Mouse (Mus musculus): ENCODE results near the gene Ctbp1. TPM values are rescaled to one million over a fixed set of nuclear protein-coding genes. Genes with fewer than 3 reads are reported as not detected.

Ctbp1 gene
- total RNA-seq, 1 experiment, result 91.2 TPM

- DNase-seq (ENCODE audit: low read depth, low spot score), result no peak
- in situ Hi-C loops (cut with MboI; ENCODE audit: low sequenced_read_pairs in 2 of 2, unreplicated experiment in 2 of 2), result no loop called here
- Histone ChIP-seq H3K9ac (ENCODE audit: insufficient read depth, low read depth, low read length, poor library complexity, severe bottlenecking) (no peak overlapping the region), H3K36me3 (ENCODE audit: control insufficient read depth, insufficient read depth, low read length, poor library complexity, severe bottlenecking) (no peaks in the 10 kb centered on the region), H3K27ac (ENCODE audit: insufficient read depth, low read depth, low read length, poor library complexity, severe bottlenecking) (no peak overlapping the region), H3K4me1 (ENCODE audit: control insufficient read depth in 2 of 2, insufficient read depth in 2 of 2, low read length in 2 of 2, poor library complexity in 1 of 2) (no peaks in the 10 kb centered on the region), H3K4me3 (ENCODE audit: insufficient read depth in 1 of 2, low read depth in 1 of 2, low read length in 2 of 2, poor library complexity in 1 of 2, severe bottlenecking in 1 of 2) (no peak overlapping the region), H3K9me3 (ENCODE audit: control insufficient read depth, insufficient read depth, low read depth, low read length) (no peaks in the 10 kb centered on the region)
- TF ChIP-seq ZC3H11A (IDR thresholded peaks at IDR 0.05; ENCODE audit: borderline replicate concordance, low read depth, low read length) (no peak), HCFC1 (IDR thresholded peaks at IDR 0.05; ENCODE audit: borderline replicate concordance, insufficient read depth, low read length) (no peak), CHD2 (IDR thresholded peaks at IDR 0.05; ENCODE audit: low read depth, low read length) (no peak), MAFK (IDR thresholded peaks at IDR 0.05; ENCODE audit: insufficient read depth, low read depth, low read length) (no peak), ZNF384 (IDR thresholded peaks at IDR 0.05; ENCODE audit: low read depth, low read length) (no peak)
Measured at GRCm38 (mm10) chr5:33204284-33204683, 70.5 kb downstream of the Ctbp1 start.

- TF ChIP-seq CHD2 (IDR thresholded peaks at IDR 0.05; ENCODE audit: low read depth, low read length), result no peak
- no peak for TF ChIP-seq HCFC1 (IDR thresholded peaks at IDR 0.05; ENCODE audit: borderline replicate concordance, insufficient read depth, low read length)
- peak; percentile 79; the same call in 1 of the 2 replicates for TF ChIP-seq ZC3H11A (IDR thresholded peaks at IDR 0.05; ENCODE audit: borderline replicate concordance, low read depth, low read length)
- TF ChIP-seq ZNF384 (IDR thresholded peaks at IDR 0.05; ENCODE audit: low read depth, low read length), result no peak
- Histone ChIP-seq H3K27ac (ENCODE audit: insufficient read depth, low read depth, low read length, poor library complexity, severe bottlenecking) (no peak overlapping the region), H3K4me1 (ENCODE audit: control insufficient read depth in 2 of 2, insufficient read depth in 2 of 2, low read length in 2 of 2, poor library complexity in 1 of 2) (no peaks in the 10 kb centered on the region), H3K4me3 (ENCODE audit: insufficient read depth in 1 of 2, low read depth in 1 of 2, low read length in 2 of 2, poor library complexity in 1 of 2, severe bottlenecking in 1 of 2) (no peak overlapping the region), H3K9ac (ENCODE audit: insufficient read depth, low read depth, low read length, poor library complexity, severe bottlenecking) (no peak overlapping the region), H3K9me3 (ENCODE audit: control insufficient read depth, insufficient read depth, low read depth, low read length) (no peaks in the 10 kb centered on the region), H3K36me3 (ENCODE audit: control insufficient read depth, insufficient read depth, low read length, poor library complexity, severe bottlenecking) (no peaks in the 10 kb centered on the region)
- in situ Hi-C loops (cut with MboI; ENCODE audit: low sequenced_read_pairs in 2 of 2, unreplicated experiment in 2 of 2), result no loop called here
- DNase-seq (ENCODE audit: low read depth, low spot score), result peak; percentile 76
Measured at GRCm38 (mm10) chr5:33203691-33204242, 71.0 kb downstream of the Ctbp1 start.

GRCm38 (mm10) chr5:33203171-33203565 is 71.6 kb downstream of the Ctbp1 start:
- Histone ChIP-seq H3K27ac (ENCODE audit: insufficient read depth, low read depth, low read length, poor library complexity, severe bottlenecking) (no peak overlapping the region), H3K4me1 (ENCODE audit: control insufficient read depth in 2 of 2, insufficient read depth in 2 of 2, low read length in 2 of 2, poor library complexity in 1 of 2) (no peaks in the 10 kb centered on the region), H3K4me3 (ENCODE audit: insufficient read depth in 1 of 2, low read depth in 1 of 2, low read length in 2 of 2, poor library complexity in 1 of 2, severe bottlenecking in 1 of 2) (no peak overlapping the region), H3K9me3 (ENCODE audit: control insufficient read depth, insufficient read depth, low read depth, low read length) (no peaks in the 10 kb centered on the region), H3K36me3 (ENCODE audit: control insufficient read depth, insufficient read depth, low read length, poor library complexity, severe bottlenecking) (no peaks in the 10 kb centered on the region), H3K9ac (ENCODE audit: insufficient read depth, low read depth, low read length, poor library complexity, severe bottlenecking) (no peak overlapping the region)
- in situ Hi-C loops (cut with MboI; ENCODE audit: low sequenced_read_pairs in 2 of 2, unreplicated experiment in 2 of 2), result no loop called here
- no peak for TF ChIP-seq HCFC1 (IDR thresholded peaks at IDR 0.05; ENCODE audit: borderline replicate concordance, insufficient read depth, low read length)
- no peak for TF ChIP-seq MAFK (IDR thresholded peaks at IDR 0.05; ENCODE audit: insufficient read depth, low read depth, low read length)
- TF ChIP-seq ZC3H11A (IDR thresholded peaks at IDR 0.05; ENCODE audit: borderline replicate concordance, low read depth, low read length), result no peak
- no peak for TF ChIP-seq CHD2 (IDR thresholded peaks at IDR 0.05; ENCODE audit: low read depth, low read length)
- no peak for TF ChIP-seq ZNF384 (IDR thresholded peaks at IDR 0.05; ENCODE audit: low read depth, low read length)
- no peak for DNase-seq (ENCODE audit: low read depth, low spot score)

GRCm38 (mm10) chr5:33202516-33203170 is 72.2 kb downstream of the Ctbp1 start:
- TF ChIP-seq ZC3H11A (IDR thresholded peaks at IDR 0.05; ENCODE audit: borderline replicate concordance, low read depth, low read length) (no peak), ZNF384 (IDR thresholded peaks at IDR 0.05; ENCODE audit: low read depth, low read length) (no peak)
- DNase-seq (ENCODE audit: low read depth, low spot score), result no peak
- Histone ChIP-seq H3K36me3 (ENCODE audit: control insufficient read depth, insufficient read depth, low read length, poor library complexity, severe bottlenecking) (no peaks in the 10 kb centered on the region), H3K9me3 (ENCODE audit: control insufficient read depth, insufficient read depth, low read depth, low read length) (no peaks in the 10 kb centered on the region), H3K9ac (ENCODE audit: insufficient read depth, low read depth, low read length, poor library complexity, severe bottlenecking) (no peak overlapping the region), H3K4me3 (ENCODE audit: insufficient read depth in 1 of 2, low read depth in 1 of 2, low read length in 2 of 2, poor library complexity in 1 of 2, severe bottlenecking in 1 of 2) (no peak overlapping the region), H3K27ac (ENCODE audit: insufficient read depth, low read depth, low read length, poor library complexity, severe bottlenecking) (no peak overlapping the region), H3K4me1 (ENCODE audit: control insufficient read depth in 2 of 2, insufficient read depth in 2 of 2, low read length in 2 of 2, poor library complexity in 1 of 2) (no peaks in the 10 kb centered on the region)
- in situ Hi-C loops (cut with MboI; ENCODE audit: low sequenced_read_pairs in 2 of 2, unreplicated experiment in 2 of 2), result no loop called here

GRCm38 (mm10) chr5:33201697-33202096 is 73.1 kb downstream of the Ctbp1 start:
- DNase-seq (ENCODE audit: low read depth, low spot score), result no peak

More at GRCm38 (mm10) chr5:33201697-33202096, 73.1 kb downstream of the Ctbp1 start:
- no peaks in the 10 kb centered on the region for H3K36me3 ChIP-seq (ENCODE audit: control insufficient read depth, insufficient read depth, low read length, poor library complexity, severe bottlenecking)
- H3K4me1 ChIP-seq (ENCODE audit: control insufficient read depth in 2 of 2, insufficient read depth in 2 of 2, low read length in 2 of 2, poor library complexity in 1 of 2), result no peaks in the 10 kb centered on the region
- H3K9ac ChIP-seq (ENCODE audit: insufficient read depth, low read depth, low read length, poor library complexity, severe bottlenecking), result no peak overlapping the region
- no peak for TF ChIP-seq ZC3H11A (IDR thresholded peaks at IDR 0.05; ENCODE audit: borderline replicate concordance, low read depth, low read length)
- no peak for TF ChIP-seq CHD2 (IDR thresholded peaks at IDR 0.05; ENCODE audit: low read depth, low read length)
- no peak for TF ChIP-seq MAFK (IDR thresholded peaks at IDR 0.05; ENCODE audit: insufficient read depth, low read depth, low read length)
- TF ChIP-seq ZNF384 (IDR thresholded peaks at IDR 0.05; ENCODE audit: low read depth, low read length), result no peak
- TF ChIP-seq HCFC1 (IDR thresholded peaks at IDR 0.05; ENCODE audit: borderline replicate concordance, insufficient read depth, low read length), result no peak
- in situ Hi-C loops (cut with MboI; ENCODE audit: low sequenced_read_pairs in 2 of 2, unreplicated experiment in 2 of 2), result no loop called here
- no peak overlapping the region for H3K27ac ChIP-seq (ENCODE audit: insufficient read depth, low read depth, low read length, poor library complexity, severe bottlenecking)
- H3K9me3 ChIP-seq (ENCODE audit: control insufficient read depth, insufficient read depth, low read depth, low read length), result no peaks in the 10 kb centered on the region
- H3K4me3 ChIP-seq (ENCODE audit: insufficient read depth in 1 of 2, low read depth in 1 of 2, low read length in 2 of 2, poor library complexity in 1 of 2, severe bottlenecking in 1 of 2), result no peak overlapping the region

All from ES-E14 (cell line).